Mouse (Mus musculus): ENCODE results near the gene BC029722.

DNA sequence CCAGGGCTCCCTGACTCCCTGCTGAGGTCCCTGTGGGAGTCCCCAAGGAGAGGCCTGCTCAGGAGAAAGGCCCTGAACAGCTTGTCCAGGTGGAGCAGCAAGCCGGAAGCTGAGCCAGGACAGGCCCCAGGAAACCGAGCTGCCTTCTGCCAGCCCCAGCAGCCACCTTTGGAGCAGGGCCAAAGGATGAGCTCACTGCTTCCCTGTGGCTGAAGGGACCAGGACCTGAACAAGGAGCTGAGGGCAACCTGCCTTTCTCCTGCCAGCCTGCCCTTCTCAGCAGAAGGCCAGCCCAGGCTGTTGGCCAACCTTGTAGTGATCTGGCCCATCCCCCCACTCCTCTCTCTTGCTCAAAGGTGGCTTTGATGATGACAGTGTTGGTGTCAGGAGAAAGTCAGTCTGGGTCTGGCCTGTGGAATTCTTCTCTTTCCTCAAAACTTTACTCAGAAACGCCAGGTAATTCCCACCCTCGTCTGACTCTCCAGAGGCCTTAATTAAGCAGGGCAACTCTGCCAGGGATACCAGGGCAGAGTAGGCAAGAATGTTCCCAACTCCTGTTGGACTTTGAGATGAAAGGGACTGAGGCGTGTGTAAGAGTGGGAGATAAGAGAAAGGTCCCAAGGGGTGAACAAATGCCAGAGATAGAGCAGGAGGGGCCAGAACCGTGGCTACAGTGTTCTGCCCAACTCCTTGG is 13.8 kb downstream of the BC029722 start:
- TF ChIP-seq POLR2A (IDR thresholded peaks at IDR 0.05; ENCODE audit: borderline replicate concordance, control insufficient read depth, low read depth, low read length): no peak
- TF ChIP-seq CTCF (IDR thresholded peaks at IDR 0.05; ENCODE audit: control insufficient read depth, insufficient read depth, low read length): no peak
